ENCODE assay signal across 9 mouse cellular contexts in genomic region chr12:70144637-70145448, GRCm38 (mm10). TPM values are rescaled to one million over a fixed set of nuclear protein-coding genes. Genes with fewer than 3 reads are reported as not detected.
DNase-seq lines count a peak whose midpoint lies in the region; ATAC-seq lines count a peak whose summit lies in the region.
"Had no signal": no experiment of that assay in that cellular context is flagged by ENCODE, and none has a peak within 500 bp of the region (broad histone marks: within the 10 kb centered on the region; RNA-seq: fewer than 3 reads in every experiment).

No protein-coding gene starts in this region.

- ATAC-seq in midbrain, embryonic 15.5 days (replicated peaks): no peak
- ATAC-seq in hindbrain, embryonic 13.5 days (ENCODE audit: low FRiP score): no peak; the same call in 1 of the 2 replicates

- peak overlapping the region; percentile 64 for H3K27ac ChIP-seq in midbrain, embryonic 10.5 days (replicated peaks)
- no peak overlapping the region for H3K27ac ChIP-seq in midbrain, embryonic 15.5 days
- peak overlapping the region; percentile 48; the same call in 1 of the 2 replicates for H3K27ac ChIP-seq in hindbrain, embryonic 13.5 days

- no peak overlapping the region for H3K4me2 ChIP-seq in midbrain, embryonic 15.5 days
- H3K4me2 ChIP-seq in hindbrain, embryonic 13.5 days: no peak overlapping the region

- peaks cover 23% of the 10 kb centered on the region for H3K4me1 ChIP-seq in midbrain, embryonic 10.5 days
- H3K4me1 ChIP-seq in midbrain, embryonic 15.5 days: peaks cover 19% of the 10 kb centered on the region
- H3K4me1 ChIP-seq in hindbrain, embryonic 13.5 days (replicated peaks): peaks cover 19% of the 10 kb centered on the region

- H3K9me3 ChIP-seq in midbrain, embryonic 10.5 days (replicated peaks): no peaks in the 10 kb centered on the region
- no peaks in the 10 kb centered on the region for H3K9me3 ChIP-seq in midbrain, embryonic 15.5 days
- H3K9me3 ChIP-seq in hindbrain, embryonic 13.5 days: no peaks in the 10 kb centered on the region

- 56% methylated on average over 20 of the region's 20 CpGs for WGBS in midbrain, embryonic 10.5 days
- 51% methylated on average over 20 of the region's 20 CpGs for WGBS in midbrain, embryonic 15.5 days
- 49% methylated on average over 20 of the region's 20 CpGs for WGBS in hindbrain, embryonic 13.5 days

- H3K27me3 ChIP-seq in midbrain, embryonic 10.5 days (ENCODE audit: low read depth, poor library complexity, severe bottlenecking): peaks cover 6% of the 10 kb centered on the region; the same call in 1 of the 2 replicates
- H3K27me3 ChIP-seq in midbrain, embryonic 15.5 days (replicated peaks): no peaks in the 10 kb centered on the region
- H3K27me3 ChIP-seq in hindbrain, embryonic 13.5 days: no peaks in the 10 kb centered on the region

- DNase-seq in midbrain, embryonic 10.5 days (ENCODE audit: low spot score): peak; percentile 55
- DNase-seq in c-Kit-negative CD71-positive TER-119-positive erythroid progenitor cells, embryonic 14.5 days (ENCODE audit: low read depth, low spot score): peak; percentile 27
- DNase-seq in fibroblast of lung, adult 2 months (ENCODE audit: low read depth): peak; percentile 16
- DNase-seq in layer of hippocampus, postnatal 25 days (ENCODE audit: extremely low spot score in 1 of 2, low spot score in 1 of 2): peak; percentile 36 to 67
- DNase-seq in lung, postnatal 4 days: peak; percentile 41 to 71
- peak; percentile 33 to 67 for DNase-seq in spleen, postnatal 36 days (ENCODE audit: low spot score in 2 of 2)

- no peak overlapping the region for H3K4me3 ChIP-seq in midbrain, embryonic 10.5 days
- H3K4me3 ChIP-seq in midbrain, embryonic 15.5 days: no peak overlapping the region
- no peak overlapping the region for H3K4me3 ChIP-seq in hindbrain, embryonic 13.5 days

- no peak overlapping the region for H3K9ac ChIP-seq in midbrain, embryonic 15.5 days
- no peak overlapping the region for H3K9ac ChIP-seq in hindbrain, embryonic 13.5 days

- no peaks in the 10 kb centered on the region for H3K36me3 ChIP-seq in midbrain, embryonic 10.5 days
- H3K36me3 ChIP-seq in midbrain, embryonic 15.5 days (replicated peaks): no peaks in the 10 kb centered on the region
- H3K36me3 ChIP-seq in hindbrain, embryonic 13.5 days: no peaks in the 10 kb centered on the region

RNA-seq across cellular contexts. Expression of gene Abhd12b, which starts 9.1 kb away (rescaled TPM):
- polyA plus RNA-seq in midbrain, embryonic 10.5 days (2016; fragmentation: Nextera tagmentation; extraction: Ambion mirVana): 0.10 TPM in 1 of 2 replicates, not detected in the other
- 0.27 and 0.28 TPM in 2 replicates for polyA plus RNA-seq in midbrain, embryonic 15.5 days (2015; fragmentation: Nextera tagmentation; extraction: Ambion mirVana)
- 0.12 TPM in 1 of 2 replicates, not detected in the other for polyA plus RNA-seq in hindbrain, embryonic 13.5 days (2015; fragmentation: Nextera tagmentation; extraction: Ambion mirVana)
- total RNA-seq in layer of hippocampus, postnatal 25 days (2021): not detected
- polyA plus RNA-seq: testis, adult 2 months had no signal

RNA-seq across cellular contexts. Expression of gene Nin, which starts 31.3 kb away (rescaled TPM):
- 9.4 and 10.0 TPM in 2 replicates for polyA plus RNA-seq in midbrain, embryonic 10.5 days (2016; fragmentation: Nextera tagmentation; extraction: Ambion mirVana)
- 14.1 and 15.9 TPM in 2 replicates for polyA plus RNA-seq in midbrain, embryonic 15.5 days (2015; fragmentation: Nextera tagmentation; extraction: Ambion mirVana)
- 13.3 and 13.4 TPM in 2 replicates for polyA plus RNA-seq in hindbrain, embryonic 13.5 days (2015; fragmentation: Nextera tagmentation; extraction: Ambion mirVana)
- total RNA-seq in layer of hippocampus, postnatal 25 days (2021): 10 to 100 TPM; 53.7 to 69.3 TPM
